Mouse (Mus musculus) G1E (cell line): ENCODE measurements around the gene Kif23.

Experiments
- CTCF ChIP-seq: IDR thresholded peaks from 2 replicates; pipeline ENCODE4 v1.5.1; 2012; ENCODE audit warnings: low read depth, low read length, inconsistent platforms, mixed read lengths
- GATA1 ChIP-seq: IDR thresholded peaks from 2 replicates; pipeline ENCODE4 v1.6.1; 2012; ENCODE audit warnings: borderline replicate concordance, low read length, inconsistent platforms, mixed read lengths
- GATA2 ChIP-seq: IDR thresholded peaks from 2 replicates; pipeline ENCODE4 v1.6.1; 2012; ENCODE audit warnings: low read depth, low read length, inconsistent platforms, borderline replicate concordance
- POLR2AphosphoS5 ChIP-seq: IDR thresholded peaks from 2 replicates; pipeline ENCODE4 v1.6.1; 2012; ENCODE audit warnings: low read depth, low read length, inconsistent platforms; ENCODE audit not compliant: insufficient replicate concordance
- TAL1 ChIP-seq: conservative IDR thresholded peaks from 2 replicates; pipeline ENCODE4 v1.6.1; 2012; ENCODE audit warnings: low read depth, low read length, inconsistent platforms, mixed read lengths

DNA sequence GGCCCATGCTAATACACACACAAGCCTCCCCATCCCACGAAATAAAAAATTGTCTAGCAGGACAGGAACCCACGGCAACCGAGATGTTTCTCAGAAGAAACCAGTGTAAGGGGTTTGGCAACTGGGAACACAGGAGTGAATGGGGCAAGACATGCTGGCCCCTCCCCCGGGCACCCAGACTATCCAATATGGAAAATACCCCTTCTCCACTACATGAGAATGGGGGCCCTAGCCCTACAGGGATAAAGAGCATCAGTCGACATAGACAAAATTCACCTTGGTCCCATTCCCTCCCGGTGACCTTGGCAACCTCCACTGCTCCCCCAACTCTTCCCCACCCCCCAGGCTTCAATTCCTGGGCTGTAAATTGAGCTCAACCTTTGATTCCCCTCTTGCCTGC, 74.7 kb downstream of the Kif23 start:
- TF ChIP-seq CTCF: no peak
- TF ChIP-seq POLR2AphosphoS5: no peak
- no peak for TF ChIP-seq TAL1
- no peak for TF ChIP-seq GATA1
- TF ChIP-seq GATA2: no peak
